Mouse (Mus musculus) testis, adult 2 months (tissue): Measurements from ENCODE around the gene Nova2. TPM values are rescaled to one million over a fixed set of nuclear protein-coding genes. Genes with fewer than 3 reads are reported as not detected.

Source experiments
- H3K27ac ChIP-seq: fragments of 200-500 bp; 2 replicates; pipeline ENCODE4 v1.5.1; 2012; ENCODE audit warnings: low read depth, low read length; ENCODE audit not compliant: control insufficient read depth, insufficient read depth
- H3K27me3 ChIP-seq: fragments of 200-500 bp; 2 replicates; pipeline ENCODE4 v1.6.1; 2012; ENCODE audit warnings: mild to moderate bottlenecking, low read length, moderate library complexity; ENCODE audit not compliant: control insufficient read depth, insufficient read depth
- H3K36me3 ChIP-seq: fragments of 200-500 bp; 2 replicates; pipeline ENCODE4 v1.6.1; 2012; ENCODE audit warnings: mild to moderate bottlenecking, low read length; ENCODE audit not compliant: control insufficient read depth, insufficient read depth
- H3K4me1 ChIP-seq: fragments of 200-500 bp; 2 replicates; pipeline ENCODE4 v1.6.1; 2012; ENCODE audit warnings: low read length; ENCODE audit not compliant: control insufficient read depth, insufficient read depth
- H3K4me3 ChIP-seq: fragments of 200-500 bp; 2 replicates; pipeline ENCODE4 v1.5.1; 2012; ENCODE audit warnings: low read depth, mild to moderate bottlenecking, low read length, moderate library complexity, mixed read lengths; ENCODE audit not compliant: control insufficient read depth
- CTCF ChIP-seq: fragments of 200-500 bp; IDR thresholded peaks from 2 replicates; pipeline ENCODE4 v1.5.1; 2012; ENCODE audit warnings: low read depth, mild to moderate bottlenecking, inconsistent platforms, low read length, moderate library complexity; ENCODE audit not compliant: control insufficient read depth, insufficient read depth, insufficient replicate concordance
- POLR2A ChIP-seq: fragments of 200-500 bp; IDR thresholded peaks from 2 replicates; pipeline ENCODE4 v1.6.1; 2012; ENCODE audit warnings: low read depth, mild to moderate bottlenecking, inconsistent platforms, low read length, moderate library complexity; ENCODE audit not compliant: control insufficient read depth
- polyA plus RNA-seq: library from polyadenylated mRNA; depleted of rRNA; stranded (reverse); fragments of >200 nt; gene quantifications from 2 replicates; pipeline ENCODE4 v1.2.3, GENCODE M21; 2012

The Nova2 gene
- polyA plus RNA-seq, 1 experiment: 2.4 TPM

- Histone ChIP-seq H3K27ac (no peak overlapping the region), H3K27me3 (no peaks in the 10 kb centered on the region), H3K4me1 (peaks cover 10% of the 10 kb centered on the region), H3K4me3 (no peak overlapping the region), H3K36me3 (no peaks in the 10 kb centered on the region)
- no peak for TF ChIP-seq POLR2A
- TF ChIP-seq CTCF: no peak
Measured at GRCm38 (mm10) chr7:18967603-18968002, 41.9 kb downstream of the Nova2 start.

DNA sequence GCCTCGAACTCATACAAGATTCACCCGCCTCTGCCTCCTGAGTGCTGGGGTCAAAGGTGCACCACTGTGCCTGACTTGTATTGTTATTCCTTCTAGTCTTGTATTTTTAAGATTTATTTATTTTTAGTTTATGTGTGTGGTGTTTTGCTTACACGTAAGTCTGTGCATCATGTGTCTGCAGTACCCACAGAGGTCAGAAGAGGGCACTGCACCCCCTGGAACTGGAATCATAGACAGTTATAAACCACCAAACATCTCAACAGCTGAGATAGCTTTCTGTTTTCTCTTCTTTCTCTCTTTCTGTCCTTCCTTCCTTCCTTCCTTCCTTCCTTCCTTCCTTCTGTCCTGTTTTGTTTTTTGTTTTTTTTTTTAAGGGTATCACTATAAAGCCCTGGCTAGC, 45.3 kb downstream of the Nova2 start:
- H3K36me3 ChIP-seq: no peaks in the 10 kb centered on the region
- TF ChIP-seq CTCF (no peak), POLR2A (no peak)
- H3K27me3 ChIP-seq: no peaks in the 10 kb centered on the region
- H3K4me3 ChIP-seq: no peak overlapping the region
- no peak overlapping the region for H3K27ac ChIP-seq
- H3K4me1 ChIP-seq: 0 out of 2 replicates have a peak, but pooled peaks cover 2% of the 10 kb centered on the region

- Histone ChIP-seq H3K27ac (no peak overlapping the region), H3K27me3 (no peaks in the 10 kb centered on the region), H3K4me3 (no peak overlapping the region), H3K4me1 (no peaks in the 10 kb centered on the region), H3K36me3 (no peaks in the 10 kb centered on the region)
- TF ChIP-seq POLR2A (no peak), CTCF (no peak)
Measured at GRCm38 (mm10) chr7:18978381-18978780, 52.7 kb downstream of the Nova2 start.

DNA sequence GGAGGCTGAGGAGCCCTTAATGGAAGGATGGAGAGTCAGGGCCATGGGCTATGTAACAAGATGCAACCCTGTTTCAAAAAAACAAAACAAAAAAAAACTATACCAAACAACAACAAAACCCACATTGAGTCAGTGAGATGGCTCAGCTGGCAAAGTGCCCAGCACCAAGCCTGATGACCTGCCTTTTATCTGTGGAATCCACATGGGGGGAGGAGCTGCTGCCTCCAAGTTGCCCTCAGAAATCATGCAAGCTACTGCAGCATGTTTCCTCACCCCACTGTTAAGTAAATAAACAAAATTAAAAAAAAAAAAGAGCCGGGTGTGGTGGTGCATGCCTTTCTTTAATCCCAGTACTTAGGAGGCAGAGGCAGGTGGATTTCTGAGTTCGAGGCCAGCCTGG, 60.8 kb downstream of the Nova2 start:
- no peak overlapping the region for H3K4me3 ChIP-seq
- no peak for TF ChIP-seq CTCF
- no peak for TF ChIP-seq POLR2A

GRCm38 (mm10) chr7:18987100-18987499, 61.4 kb downstream of the Nova2 start, which contains the start of gene Nanos2:
Gene Nanos2, plus strand, starts transcription at chr7:18987400.
- Histone ChIP-seq H3K36me3 (no peaks in the 10 kb centered on the region), H3K4me1 (peaks cover 19% of the 10 kb centered on the region), H3K27me3 (no peaks in the 10 kb centered on the region), H3K27ac (no peak within 1 kb of the TSS), H3K4me3 (no peak within 1 kb of the TSS)
- TF ChIP-seq CTCF: no peak
- TF ChIP-seq POLR2A: no peak

More for the DNA sequence above, 60.8 kb downstream of the Nova2 start:
- H3K27me3 ChIP-seq: no peaks in the 10 kb centered on the region
- H3K27ac ChIP-seq: no peak overlapping the region
- H3K36me3 ChIP-seq: no peaks in the 10 kb centered on the region
- H3K4me1 ChIP-seq: peaks cover 13% of the 10 kb centered on the region

- H3K36me3 ChIP-seq: no peaks in the 10 kb centered on the region
- no peak for TF ChIP-seq CTCF
- peak; percentile 19; the same call in 1 of the 2 replicates for TF ChIP-seq POLR2A
- no peak overlapping the region for H3K27ac ChIP-seq
- no peak overlapping the region for H3K4me3 ChIP-seq
- H3K27me3 ChIP-seq: no peaks in the 10 kb centered on the region
- H3K4me1 ChIP-seq: peaks cover 22% of the 10 kb centered on the region
Measured at GRCm38 (mm10) chr7:18987747-18988146, 62.1 kb downstream of the Nova2 start.

DNA sequence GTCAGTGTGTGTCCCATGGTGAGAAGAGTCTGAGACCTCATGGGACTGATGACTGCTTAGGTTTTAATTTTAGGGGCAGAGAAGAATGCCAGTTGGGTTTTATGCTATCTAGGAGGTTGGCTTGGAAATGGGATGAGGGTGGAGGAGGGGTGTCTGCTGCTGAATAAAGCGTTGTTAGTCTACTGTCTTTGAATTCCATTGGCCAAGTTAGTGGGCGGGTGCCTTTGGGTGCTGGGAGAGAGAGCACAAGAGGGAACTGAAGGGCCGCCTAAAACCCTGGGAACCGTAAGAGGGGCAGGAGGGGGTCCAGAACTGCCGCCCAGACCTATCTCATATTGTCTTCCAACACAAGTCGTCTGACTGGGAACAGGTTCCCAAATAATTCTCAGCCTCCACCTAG, 63.1 kb downstream of the Nova2 start:
- H3K27me3 ChIP-seq: no peaks in the 10 kb centered on the region
- TF ChIP-seq POLR2A: no peak
- no peak for TF ChIP-seq CTCF
- no peaks in the 10 kb centered on the region for H3K36me3 ChIP-seq

GRCm38 (mm10) chr7:18989995-18990394, 64.3 kb downstream of the Nova2 start:
- Histone ChIP-seq H3K4me3 (no peak overlapping the region; the same call in 1 of the 2 replicates), H3K27me3 (no peaks in the 10 kb centered on the region), H3K27ac (no peak overlapping the region; the same call in 1 of the 2 replicates), H3K36me3 (no peaks in the 10 kb centered on the region), H3K4me1 (peaks cover 22% of the 10 kb centered on the region)
- TF ChIP-seq POLR2A: no peak
- TF ChIP-seq CTCF: no peak

More for the DNA sequence above, 63.1 kb downstream of the Nova2 start:
- Histone ChIP-seq H3K27ac (no peak overlapping the region), H3K4me3 (no peak overlapping the region), H3K4me1 (peaks cover 22% of the 10 kb centered on the region)
